Mouse (Mus musculus) small intestine, adult 2 months (tissue): Measurements from ENCODE around the gene Rbsn.

ENCODE experiments used
- CTCF ChIP-seq: fragments of 200-500 bp; IDR thresholded peaks from 2 replicates; pipeline ENCODE4 v1.5.1; 2012; ENCODE audit warnings: low read depth, mild to moderate bottlenecking, control low read depth, inconsistent platforms, low read length, moderate library complexity, mixed read lengths; ENCODE audit not compliant: insufficient replicate concordance, insufficient read length; ENCODE audit errors: extremely low read depth
- POLR2A ChIP-seq: fragments of 200-500 bp; IDR thresholded peaks from 2 replicates; pipeline ENCODE4 v1.6.1; 2012; ENCODE audit warnings: low read depth, mild to moderate bottlenecking, control low read depth, inconsistent platforms, low read length, moderate library complexity

GRCm38 (mm10) chr6:92235036-92235435 lies 20.3 kb upstream of the Rbsn start:
- no peak for TF ChIP-seq POLR2A
- TF ChIP-seq CTCF: no peak
